Mouse (Mus musculus) liver, embryonic 14.5 days (tissue): ENCODE results near the gene Nmrk1. TPM values are rescaled to one million over a fixed set of nuclear protein-coding genes. Genes with fewer than 3 reads are reported as not detected.

Experiments
- ATAC-seq: fragments of 200-750 bp; cut with Nextera tagmentation; 2 replicates; pipeline ENCODE4 v1.8.0; 2017; ENCODE audit warnings: moderate number of reproducible peaks, mild to moderate bottlenecking, moderate library complexity; ENCODE audit not compliant: insufficient read depth
- DNase-seq, 3 experiments: peaks; one replicate each; pipeline ENCODE4 v3.0.0-alpha.2; 2012 to 2013; ENCODE audit warnings: low read depth in 3 of 3, low spot score in 3 of 3
- H3K27ac ChIP-seq: fragments of 300-500 bp; sonication (generic); 2 replicates; pipeline ENCODE4 v1.5.1; 2014; ENCODE audit warnings: moderate library complexity, mild to moderate bottlenecking, control low read depth, inconsistent platforms
- H3K27me3 ChIP-seq: fragments of 300-500 bp; sonication (generic); 2 replicates; pipeline ENCODE4 v1.6.1; 2014; ENCODE audit warnings: mild to moderate bottlenecking, low read length, moderate library complexity; ENCODE audit not compliant: control insufficient read depth, insufficient read depth
- H3K36me3 ChIP-seq: fragments of 300-500 bp; sonication (generic); replicated peaks from 2 replicates; pipeline ENCODE4 v1.6.1; 2014; ENCODE audit warnings: low read depth; ENCODE audit not compliant: control insufficient read depth, insufficient read depth
- H3K4me1 ChIP-seq, 2 experiments: fragments of 200-500 bp in 1 of 2; fragments of 300-500 bp in 1 of 2; sonication (generic) in 1 of 2; replicated peaks; 2 replicates each; pipeline ENCODE4 v1.6.1; 2012 to 2014; ENCODE audit warnings: antibody characterized with exemption in 1 of 2, inconsistent platforms in 1 of 2, low read length in 1 of 2; ENCODE audit not compliant: control insufficient read depth in 2 of 2, insufficient read depth in 2 of 2
- H3K4me2 ChIP-seq: fragments of 300-500 bp; sonication (generic); 2 replicates; pipeline ENCODE4 v1.6.1; 2014; ENCODE audit warnings: low read depth, mild to moderate bottlenecking, control low read depth, moderate library complexity
- H3K4me3 ChIP-seq, 2 experiments: fragments of 200-500 bp in 1 of 2; fragments of 300-500 bp in 1 of 2; sonication (generic) in 1 of 2; 2 replicates each; pipeline ENCODE4 v1.5.1; 2012 to 2014; ENCODE audit warnings: low read depth in 2 of 2, low read length in 2 of 2, mild to moderate bottlenecking in 2 of 2, control low read depth in 1 of 2, inconsistent platforms in 1 of 2, moderate library complexity in 1 of 2; ENCODE audit not compliant: insufficient read depth in 1 of 2
- H3K9ac ChIP-seq: fragments of 300-500 bp; sonication (generic); replicated peaks from 2 replicates; pipeline ENCODE4 v1.6.1; 2014; ENCODE audit warnings: mild to moderate bottlenecking, control low read depth, moderate library complexity
- H3K9me3 ChIP-seq: fragments of 300-500 bp; sonication (generic); 2 replicates; pipeline ENCODE4 v1.6.1; 2016; ENCODE audit warnings: low read length, mixed read lengths; ENCODE audit not compliant: control insufficient read depth
- CTCF ChIP-seq: IDR thresholded peaks from 2 replicates; pipeline ENCODE4 v1.5.1; 2016; ENCODE audit warnings: antibody characterized with exemption, low read depth, control low read depth
- EP300 ChIP-seq: IDR thresholded peaks from 2 replicates; pipeline ENCODE4 v1.6.1; 2016; ENCODE audit warnings: antibody characterized with exemption, low read depth
- WGBS: fragments of 180-500 bp; shearing (Covaris S2); extraction: QIAGEN DNeasy Blood & Tissue Kit; methylation state at CpG from one replicate; pipeline ENCODE4 v1.1.7; 2014; ENCODE audit not compliant: insufficient replicate concordance; 5-methylcytosine and 5-hydroxymethylcytosine counted together
- polyA plus RNA-seq, 2 experiments: library from polyadenylated mRNA; depleted of rRNA in 1 of 2; stranded (reverse) in 1 of 2; unstranded in 1 of 2; fragments of >200 nt; fragmentation: Nextera tagmentation in 1 of 2; extraction: Ambion mirVana in 1 of 2; gene quantifications; 2 replicates each; pipeline versions ENCODE4 v1.2.1 to v1.2.3; 2012 to 2014

Nmrk1 gene
- polyA plus RNA-seq, 2 experiments, result 2.6 to 3.5 TPM

- ATAC-seq (no peak), DNase-seq (no peak)
- no peaks in the 10 kb centered on the region for H3K36me3 ChIP-seq
- no peak overlapping the region for H3K9ac ChIP-seq
- 0 out of 4 replicates have a peak, but pooled peaks cover 0 to 2% of the 10 kb centered on the region in 2 experiments for H3K4me1 ChIP-seq
- H3K9me3 ChIP-seq, result no peaks in the 10 kb centered on the region
- 72% methylated on average over 8 of the region's 8 CpGs for WGBS
- TF ChIP-seq EP300, result no peak
- TF ChIP-seq CTCF, result no peak
- H3K4me2 ChIP-seq, result no peak overlapping the region
- no peaks in the 10 kb centered on the region for H3K27me3 ChIP-seq
- no peak overlapping the region for H3K27ac ChIP-seq
- H3K4me3 ChIP-seq, result no peak overlapping the region
Observed at GRCm38 (mm10) chr19:18599051-18599450, 32.7 kb upstream of the Nmrk1 start.

DNA sequence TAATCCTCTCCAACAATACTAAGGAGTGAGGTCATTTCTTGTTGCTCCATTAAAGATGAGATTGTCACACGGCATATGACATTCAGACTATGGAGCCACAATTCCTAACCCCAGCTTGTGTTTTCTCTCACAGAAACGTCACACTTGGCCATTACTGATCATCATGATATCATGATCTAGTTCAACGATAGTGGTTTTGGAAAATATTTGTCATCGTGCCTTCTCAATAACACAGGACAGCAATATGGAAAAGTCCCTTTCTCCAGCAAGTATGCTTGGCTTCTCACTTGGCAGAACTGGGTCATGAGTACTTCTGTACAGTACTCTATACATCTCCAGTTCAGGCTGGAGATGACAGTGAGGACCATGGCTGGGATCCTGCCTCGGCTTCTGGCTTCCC, 32.1 kb upstream of the Nmrk1 start:
- DNase-seq (no peak), ATAC-seq (no peak)
- TF ChIP-seq CTCF, result no peak
- TF ChIP-seq EP300, result no peak
- Histone ChIP-seq H3K27me3 (no peaks in the 10 kb centered on the region), H3K9ac (no peak overlapping the region), H3K4me3 (no peak overlapping the region), H3K27ac (no peak overlapping the region), H3K9me3 (no peaks in the 10 kb centered on the region), H3K4me2 (no peak overlapping the region), H3K4me1 (0 out of 4 replicates have a peak, but pooled peaks cover 0 to 2% of the 10 kb centered on the region in 2 experiments), H3K36me3 (no peaks in the 10 kb centered on the region)
- 70% methylated on average over 5 of the region's 5 CpGs for WGBS

DNA sequence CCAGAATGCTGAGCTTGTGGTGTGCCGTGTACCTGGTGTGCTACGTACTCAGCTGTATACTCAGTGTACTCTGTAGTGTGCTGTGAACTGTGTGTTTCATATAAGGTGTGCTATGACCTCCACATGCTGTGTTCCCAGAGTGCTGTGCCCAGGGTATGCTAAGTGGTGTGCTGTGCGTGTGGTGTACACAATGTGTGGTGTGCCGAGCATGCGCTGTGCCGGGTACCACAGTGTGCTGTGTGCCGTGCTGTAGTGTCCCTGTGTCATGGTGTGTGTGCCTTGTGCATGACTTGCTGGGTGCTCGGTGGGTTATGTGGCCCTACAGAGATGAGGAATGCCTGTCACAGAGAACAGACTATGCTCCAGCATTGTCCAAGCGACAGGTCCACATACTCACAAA, 31.1 kb upstream of the Nmrk1 start:
- H3K27ac ChIP-seq, result no peak overlapping the region
- DNase-seq, result no peak
- H3K36me3 ChIP-seq, result no peaks in the 10 kb centered on the region
- H3K4me1 ChIP-seq, result 0 out of 4 replicates have a peak, but pooled peaks cover 0 to 2% of the 10 kb centered on the region in 2 experiments
- no peak for ATAC-seq
- no peak overlapping the region for H3K9ac ChIP-seq
- H3K27me3 ChIP-seq, result no peaks in the 10 kb centered on the region
- TF ChIP-seq EP300 (no peak), CTCF (no peak)
- no peaks in the 10 kb centered on the region for H3K9me3 ChIP-seq
- WGBS, result 85% methylated on average over 9 of the region's 9 CpGs
- no peak overlapping the region for H3K4me3 ChIP-seq
- H3K4me2 ChIP-seq, result no peak overlapping the region

GRCm38 (mm10) chr19:18603011-18603410, 28.7 kb upstream of the Nmrk1 start:
- ATAC-seq (peak; percentile 52; the same call in 1 of the 2 replicates), DNase-seq (no peak)
- H3K27ac ChIP-seq, result no peak overlapping the region
- no peaks in the 10 kb centered on the region for H3K36me3 ChIP-seq
- TF ChIP-seq EP300 (no peak), CTCF (no peak)
- H3K4me2 ChIP-seq, result no peak overlapping the region
- H3K4me3 ChIP-seq, result no peak overlapping the region
- no peak overlapping the region for H3K9ac ChIP-seq
- 72% methylated on average over 6 of the region's 6 CpGs for WGBS
- H3K27me3 ChIP-seq, result no peaks in the 10 kb centered on the region
- no peaks in the 10 kb centered on the region; a peak in 1 of 4 replicates for H3K4me1 ChIP-seq
- H3K9me3 ChIP-seq, result no peaks in the 10 kb centered on the region

- Histone ChIP-seq H3K4me3 (no peak overlapping the region), H3K9ac (no peak overlapping the region), H3K27ac (no peak overlapping the region), H3K4me2 (no peak overlapping the region), H3K4me1 (peaks cover 0 to 5% of the 10 kb centered on the region in 2 experiments; a peak in 2 of 4 replicates), H3K27me3 (no peaks in the 10 kb centered on the region), H3K36me3 (no peaks in the 10 kb centered on the region), H3K9me3 (no peaks in the 10 kb centered on the region)
- DNase-seq (no peak), ATAC-seq (no peak)
- WGBS, result 39% methylated on average over 7 of the region's 7 CpGs
- no peak for TF ChIP-seq CTCF
- TF ChIP-seq EP300, result no peak
Observed at GRCm38 (mm10) chr19:18607907-18608306, 23.8 kb upstream of the Nmrk1 start.
